Mouse (Mus musculus): ENCODE measurements around the gene Gabpb1. TPM values are rescaled to one million over a fixed set of nuclear protein-coding genes. Genes with fewer than 3 reads are reported as not detected.

Gabpb1 gene
- 57.4 and 58.1 TPM in 2 replicates for polyA plus RNA-seq (2015; fragmentation: Nextera tagmentation; extraction: Ambion mirVana)

- H3K9me3 ChIP-seq: no peaks in the 10 kb centered on the region
- peak within 1 kb of the TSS; percentile 100 for H3K27ac ChIP-seq (replicated peaks)
- H3K4me3 ChIP-seq: peak within 1 kb of the TSS; percentile 75
- no peaks in the 10 kb centered on the region for H3K27me3 ChIP-seq
- H3K4me1 ChIP-seq: peaks cover 45% of the 10 kb centered on the region
- peak within 1 kb of the TSS; percentile 86 for H3K9ac ChIP-seq (replicated peaks)
- peak within 1 kb of the TSS; percentile 68 for H3K4me2 ChIP-seq (replicated peaks)
- ATAC-seq (replicated peaks): no peak
- H3K36me3 ChIP-seq: 0 out of 2 replicates have a peak, but pooled peaks cover 5% of the 10 kb centered on the region
- WGBS: 23% methylated on average over 12 of the region's 12 CpGs
These were observed at the start of gene Gabpb1 for GRCm38 (mm10) chr2:126676122-126676515. Gene Gabpb1 (minus strand): TSS chr2:126676337.

- H3K4me3 ChIP-seq: no peak overlapping the region
- no peaks in the 10 kb centered on the region for H3K27me3 ChIP-seq
- H3K4me1 ChIP-seq: peaks cover 15% of the 10 kb centered on the region
- no peak overlapping the region for H3K27ac ChIP-seq (replicated peaks)
- no peak for ATAC-seq (replicated peaks)
- H3K4me2 ChIP-seq (replicated peaks): no peak overlapping the region
- no peaks in the 10 kb centered on the region for H3K9me3 ChIP-seq
- no peak overlapping the region for H3K9ac ChIP-seq (replicated peaks)
- 0 out of 2 replicates have a peak, but pooled peaks cover 2% of the 10 kb centered on the region for H3K36me3 ChIP-seq
These were observed 36.8 kb upstream of the Gabpb1 start for GRCm38 (mm10) chr2:126712950-126713349.

DNA sequence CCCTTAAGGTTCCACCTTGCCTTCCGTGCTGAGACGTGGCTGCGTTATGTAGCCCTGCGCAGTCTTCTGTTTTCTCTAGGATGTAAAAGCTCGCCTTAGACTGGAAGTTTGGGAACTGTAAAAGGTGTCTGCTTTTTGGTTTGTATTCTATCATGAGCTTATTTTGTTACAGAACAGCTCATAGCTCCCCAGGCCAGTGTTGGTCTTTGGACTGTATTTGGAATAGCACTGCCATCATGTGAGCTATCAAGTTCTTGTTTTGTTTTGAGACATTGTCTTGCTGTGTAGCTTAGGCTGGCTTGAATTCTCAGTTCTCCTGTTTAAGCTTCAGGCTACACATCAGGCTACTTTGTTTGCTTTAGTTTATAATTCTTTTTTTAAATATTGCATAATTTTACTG lies 36.4 kb upstream of the Gabpb1 start:
- Histone ChIP-seq H3K9me3 (no peaks in the 10 kb centered on the region), H3K4me1 (peaks cover 18% of the 10 kb centered on the region), H3K27ac (replicated peaks) (no peak overlapping the region), H3K4me2 (replicated peaks) (no peak overlapping the region), H3K4me3 (no peak overlapping the region), H3K36me3 (no peaks in the 10 kb centered on the region), H3K9ac (replicated peaks) (no peak overlapping the region), H3K27me3 (no peaks in the 10 kb centered on the region)
- 98% methylated on average over 5 of the region's 5 CpGs for WGBS
- ATAC-seq (replicated peaks): no peak

DNA sequence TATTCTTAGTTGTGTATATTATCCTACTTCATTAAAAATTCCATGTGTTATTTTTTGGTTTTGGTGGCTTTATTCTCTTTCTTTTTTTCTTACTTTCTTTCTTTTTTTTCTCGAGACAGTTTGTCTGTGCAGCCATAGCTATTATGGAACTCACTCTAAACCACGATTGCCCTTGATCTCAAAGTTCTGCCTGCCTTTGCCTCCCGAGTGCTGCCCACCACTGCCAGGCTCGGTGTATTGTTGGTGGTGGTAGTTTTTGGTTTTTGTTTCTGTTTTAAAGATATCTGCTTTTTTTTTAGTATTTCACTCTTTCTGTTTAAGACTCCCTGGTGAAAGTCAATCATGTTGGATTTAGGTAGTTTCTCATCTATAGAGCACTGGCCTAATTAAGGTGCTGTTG lies 32.2 kb upstream of the Gabpb1 start:
- Histone ChIP-seq H3K36me3 (no peaks in the 10 kb centered on the region), H3K4me1 (peaks cover 18% of the 10 kb centered on the region), H3K4me3 (peak overlapping the region; percentile 88), H3K27ac (replicated peaks) (no peak overlapping the region), H3K9me3 (no peaks in the 10 kb centered on the region), H3K9ac (replicated peaks) (no peak overlapping the region), H3K27me3 (peaks cover 13% of the 10 kb centered on the region; the same call in 1 of the 2 replicates), H3K4me2 (replicated peaks) (peak overlapping the region; percentile 54)
- WGBS: 88% methylated on average over 4 of the region's 4 CpGs
- ATAC-seq (replicated peaks): no peak

DNA sequence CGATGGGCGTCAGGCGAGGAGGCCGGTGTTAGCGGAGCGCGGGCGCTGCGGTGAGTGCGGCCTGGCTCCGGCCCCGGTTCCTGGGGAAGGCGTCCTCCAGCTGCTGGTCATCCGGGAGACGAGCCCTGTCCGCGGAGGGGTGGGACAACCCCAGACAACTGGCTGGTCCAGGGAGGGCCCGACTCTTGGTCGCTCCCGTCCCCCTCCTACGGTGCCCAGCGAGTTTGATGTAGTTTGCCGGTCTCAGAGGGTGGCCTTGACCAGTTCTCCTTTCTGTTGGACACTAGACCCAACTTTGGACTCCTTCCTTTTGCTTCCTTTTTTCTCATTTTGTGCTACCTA lies 31.3 kb upstream of the Gabpb1 start:
- peak overlapping the region; percentile 88 for H3K9ac ChIP-seq (replicated peaks)
- H3K9me3 ChIP-seq: no peaks in the 10 kb centered on the region
- WGBS: under 1% methylated on average over 22 of the region's 23 CpGs
- peak; percentile 84 for ATAC-seq (replicated peaks)
- H3K36me3 ChIP-seq: no peaks in the 10 kb centered on the region
- peaks cover 13% of the 10 kb centered on the region; the same call in 1 of the 2 replicates for H3K27me3 ChIP-seq
- H3K27ac ChIP-seq (replicated peaks): peak overlapping the region; percentile 85
- peak overlapping the region; percentile 88 for H3K4me3 ChIP-seq
- H3K4me1 ChIP-seq: peaks cover 18% of the 10 kb centered on the region
- H3K4me2 ChIP-seq (replicated peaks): peak overlapping the region; percentile 54

- WGBS: 3% methylated on average over 46 of the region's 47 CpGs
- peak within 1 kb of the TSS; percentile 88 for H3K9ac ChIP-seq (replicated peaks)
- H3K27ac ChIP-seq (replicated peaks): peak within 1 kb of the TSS; percentile 85
- no peaks in the 10 kb centered on the region for H3K9me3 ChIP-seq
- peaks cover 18% of the 10 kb centered on the region for H3K4me1 ChIP-seq
- H3K4me2 ChIP-seq (replicated peaks): peak within 1 kb of the TSS; percentile 54
- no peaks in the 10 kb centered on the region for H3K36me3 ChIP-seq
- H3K27me3 ChIP-seq: peaks cover 13% of the 10 kb centered on the region; the same call in 1 of the 2 replicates
- peak within 1 kb of the TSS; percentile 88 for H3K4me3 ChIP-seq
- peak; percentile 100 for ATAC-seq (replicated peaks)
These were observed 30.8 kb upstream of the Gabpb1 start, which contains the start of gene Usp8 for GRCm38 (mm10) chr2:126706759-126707437. Gene Usp8 (plus strand): TSS chr2:126707328.

GRCm38 (mm10) chr2:126695285-126695684 lies 19.1 kb upstream of the Gabpb1 start:
- H3K9me3 ChIP-seq: no peaks in the 10 kb centered on the region
- H3K27ac ChIP-seq (replicated peaks): no peak overlapping the region
- no peak overlapping the region for H3K9ac ChIP-seq (replicated peaks)
- no peaks in the 10 kb centered on the region for H3K36me3 ChIP-seq
- WGBS: 89% methylated on average over 6 of the region's 6 CpGs
- ATAC-seq (replicated peaks): no peak
- H3K27me3 ChIP-seq: no peaks in the 10 kb centered on the region
- H3K4me2 ChIP-seq (replicated peaks): no peak overlapping the region
- H3K4me1 ChIP-seq: no peaks in the 10 kb centered on the region
- H3K4me3 ChIP-seq: no peak overlapping the region

GRCm38 (mm10) chr2:126691290-126691689 lies 15.2 kb upstream of the Gabpb1 start:
- no peaks in the 10 kb centered on the region for H3K27me3 ChIP-seq
- no peaks in the 10 kb centered on the region; the same call in 1 of the 2 replicates for H3K36me3 ChIP-seq
- H3K9me3 ChIP-seq: no peaks in the 10 kb centered on the region
- H3K4me1 ChIP-seq: no peaks in the 10 kb centered on the region
- ATAC-seq (replicated peaks): no peak
- WGBS: 85% methylated on average over 3 of the region's 3 CpGs
- no peak overlapping the region for H3K9ac ChIP-seq (replicated peaks)
- no peak overlapping the region for H3K4me2 ChIP-seq (replicated peaks)
- no peak overlapping the region for H3K4me3 ChIP-seq
- H3K27ac ChIP-seq (replicated peaks): no peak overlapping the region

- ATAC-seq (replicated peaks): no peak
- H3K4me3 ChIP-seq: no peak overlapping the region
- H3K27ac ChIP-seq (replicated peaks): no peak overlapping the region
- no peak overlapping the region for H3K4me2 ChIP-seq (replicated peaks)
- H3K9me3 ChIP-seq: no peaks in the 10 kb centered on the region
- H3K27me3 ChIP-seq: no peaks in the 10 kb centered on the region
- no peak overlapping the region for H3K9ac ChIP-seq (replicated peaks)
- WGBS: 89% methylated on average over 1 of the region's 1 CpGs
- H3K4me1 ChIP-seq: no peaks in the 10 kb centered on the region
- peaks cover 17% of the 10 kb centered on the region for H3K36me3 ChIP-seq
These were observed 6.8 kb upstream of the Gabpb1 start for GRCm38 (mm10) chr2:126682937-126683336.

GRCm38 (mm10) chr2:126682333-126682732 lies 6.2 kb upstream of the Gabpb1 start:
- H3K4me2 ChIP-seq (replicated peaks): no peak overlapping the region
- no peak overlapping the region for H3K9ac ChIP-seq (replicated peaks)
- no peaks in the 10 kb centered on the region for H3K9me3 ChIP-seq
- no peak overlapping the region for H3K27ac ChIP-seq (replicated peaks)
- no peak for ATAC-seq (replicated peaks)
- 94% methylated on average over 2 of the region's 2 CpGs for WGBS
- H3K27me3 ChIP-seq: no peaks in the 10 kb centered on the region
- H3K36me3 ChIP-seq: peaks cover 17% of the 10 kb centered on the region
- H3K4me1 ChIP-seq: peaks cover 3% of the 10 kb centered on the region; the same call in 1 of the 2 replicates
- no peak overlapping the region for H3K4me3 ChIP-seq

GRCm38 (mm10) chr2:126677366-126677765 lies 1.2 kb upstream of the Gabpb1 start:
- ATAC-seq (replicated peaks): no peak
- Histone ChIP-seq H3K9me3 (no peaks in the 10 kb centered on the region), H3K4me3 (no peak overlapping the region), H3K36me3 (0 out of 2 replicates have a peak, but pooled peaks cover 5% of the 10 kb centered on the region), H3K27me3 (no peaks in the 10 kb centered on the region), H3K9ac (replicated peaks) (no peak overlapping the region), H3K27ac (replicated peaks) (no peak overlapping the region), H3K4me1 (peaks cover 35% of the 10 kb centered on the region), H3K4me2 (replicated peaks) (no peak overlapping the region; the same call in 1 of the 2 replicates)
- 92% methylated on average over 1 of the region's 1 CpGs for WGBS

DNA sequence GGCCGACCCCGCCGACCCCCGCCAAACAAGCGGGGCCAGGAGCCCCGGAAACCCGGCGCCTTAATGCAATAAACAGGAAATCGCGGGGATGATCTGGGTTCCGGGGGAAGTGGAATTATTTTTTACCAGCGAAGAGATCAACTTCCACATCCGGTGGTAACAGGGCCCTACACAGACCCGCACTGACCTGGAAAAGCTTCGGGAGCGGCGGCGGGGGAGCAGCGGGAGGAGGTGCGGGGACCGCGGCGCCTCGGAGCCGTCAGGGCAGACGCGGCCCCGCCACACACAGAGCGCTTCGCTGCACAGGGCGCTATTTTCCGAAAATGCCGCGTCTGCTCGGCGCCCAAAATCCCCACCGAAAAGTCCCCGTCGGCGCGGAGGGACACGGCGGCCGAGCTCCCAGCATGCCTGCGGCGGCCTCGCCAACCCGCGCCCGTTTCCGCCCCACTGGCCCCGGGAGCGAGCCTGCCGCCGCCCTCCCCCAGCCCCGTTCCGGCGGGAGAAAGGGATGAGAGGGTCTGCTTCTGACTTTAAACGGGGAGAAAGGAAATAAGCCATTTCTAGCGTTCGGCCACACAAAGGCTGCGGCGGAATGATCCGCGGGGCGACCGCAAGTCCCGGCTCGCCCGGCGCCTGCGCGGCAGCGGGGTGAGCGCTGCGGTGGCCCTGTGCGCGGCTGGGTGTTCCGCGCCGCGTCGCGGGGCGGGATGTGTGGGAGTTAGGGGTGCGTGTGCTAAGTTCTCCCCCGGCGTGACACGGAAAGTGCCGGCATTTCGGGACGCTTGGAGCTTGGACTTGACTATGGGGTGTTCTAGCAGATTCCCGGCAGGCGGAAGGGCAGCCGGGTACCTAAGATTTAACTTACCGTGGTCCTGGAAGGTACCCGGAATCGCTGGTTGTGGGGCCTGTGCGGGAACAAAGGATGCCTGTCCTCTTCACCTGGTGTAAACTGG lies 692 bp downstream of the Gabpb1 start:
- Histone ChIP-seq H3K9ac (replicated peaks) (peak overlapping the region; percentile 86), H3K4me1 (peaks cover 45% of the 10 kb centered on the region), H3K27me3 (no peaks in the 10 kb centered on the region), H3K4me3 (peak overlapping the region; percentile 75), H3K9me3 (no peaks in the 10 kb centered on the region), H3K36me3 (0 out of 2 replicates have a peak, but pooled peaks cover 3% of the 10 kb centered on the region), H3K4me2 (replicated peaks) (peak overlapping the region; percentile 68), H3K27ac (replicated peaks) (peak overlapping the region; percentile 100)
- under 1% methylated on average over 85 of the region's 99 CpGs for WGBS
- peak; percentile 94 for ATAC-seq (replicated peaks)
